Mouse (Mus musculus) CH12.LX (cell line): ENCODE results near the gene Trpv1. TPM values are rescaled to one million over a fixed set of nuclear protein-coding genes. Genes with fewer than 3 reads are reported as not detected.

Source experiments
- DNase-seq: peaks from one replicate; pipeline ENCODE4 v3.0.0-alpha.2; 2013; ENCODE audit errors: extremely low read depth
- H3K27ac ChIP-seq: 2 replicates; pipeline ENCODE4 v1.5.1; 2012; ENCODE audit warnings: low read depth, mild to moderate bottlenecking, control low read depth, moderate library complexity; ENCODE audit not compliant: insufficient read depth
- H3K27me3 ChIP-seq: replicated peaks from 2 replicates; pipeline ENCODE3; 2012; ENCODE audit warnings: inconsistent platforms
- H3K36me3 ChIP-seq, 2 experiments: replicated peaks in 1 of 2; 2 replicates each; pipeline versions ENCODE3 to v1.6.1; 2012; ENCODE audit warnings: inconsistent platforms in 1 of 2, low read length in 1 of 2, mild to moderate bottlenecking in 1 of 2, mixed read lengths in 1 of 2, moderate library complexity in 1 of 2; ENCODE audit not compliant: control insufficient read depth in 1 of 2, insufficient read depth in 1 of 2
- H3K4me1 ChIP-seq, 2 experiments: 2 replicates each; pipeline ENCODE4 v1.6.1; 2012; ENCODE audit warnings: inconsistent platforms in 1 of 2, moderate library complexity in 1 of 2; ENCODE audit not compliant: insufficient read depth in 2 of 2, control insufficient read depth in 1 of 2
- H3K4me2 ChIP-seq: 2 replicates; pipeline ENCODE4 v1.6.1; 2012; ENCODE audit warnings: low read depth, mild to moderate bottlenecking, control low read depth; ENCODE audit not compliant: poor library complexity, insufficient read depth, severe bottlenecking
- H3K4me3 ChIP-seq, 3 experiments: fragments of 150-350 bp in 1 of 3; sonication (generic) in 1 of 3; replicated peaks in 1 of 3; 2 replicates each; pipeline versions ENCODE3 to v1.5.1; 2011 to 2012; ENCODE audit warnings: low read depth in 2 of 3, low read length in 2 of 3, mild to moderate bottlenecking in 2 of 3, moderate library complexity in 2 of 3, control low read depth in 1 of 3, improper control_type of control experiment in 1 of 3, inconsistent platforms in 1 of 3, mixed read lengths in 1 of 3; ENCODE audit not compliant: poor library complexity in 1 of 3
- H3K79me2 ChIP-seq: replicated peaks from 2 replicates; pipeline ENCODE4 v1.6.1; 2012; ENCODE audit warnings: mild to moderate bottlenecking, moderate library complexity; ENCODE audit not compliant: control insufficient read depth, poor library complexity, insufficient read depth, severe bottlenecking; ENCODE audit errors: extremely low read depth
- H3K9ac ChIP-seq: 2 replicates; pipeline ENCODE4 v1.6.1; 2012; ENCODE audit warnings: low read depth, mild to moderate bottlenecking, control low read depth, moderate library complexity; ENCODE audit not compliant: insufficient read depth
- H3K9me3 ChIP-seq: replicated peaks from 2 replicates; pipeline ENCODE3; 2012; ENCODE audit warnings: low read length, inconsistent platforms, mixed read lengths
- BHLHE40 ChIP-seq: IDR thresholded peaks from 2 replicates; pipeline ENCODE4 v1.6.1; 2011; ENCODE audit warnings: mild to moderate bottlenecking, low read depth, low read length, improper control_type of control experiment
- CHD1 ChIP-seq: IDR thresholded peaks from 2 replicates; pipeline ENCODE4 v1.6.1; 2012; ENCODE audit warnings: low read depth, low read length, improper control_type of control experiment, inconsistent platforms
- CHD2 ChIP-seq: IDR thresholded peaks from 2 replicates; pipeline ENCODE4 v1.6.1; 2011; ENCODE audit warnings: low read length, improper control_type of control experiment
- EP300 ChIP-seq: IDR thresholded peaks from 2 replicates; pipeline ENCODE4 v1.6.1; 2011; ENCODE audit warnings: low read length, improper control_type of control experiment
- ETS1 ChIP-seq: conservative IDR thresholded peaks from 2 replicates; pipeline ENCODE4 v1.6.1; 2012; ENCODE audit warnings: low read depth, mild to moderate bottlenecking, inconsistent platforms, low read length, improper control_type of control experiment, moderate library complexity
- GABPA ChIP-seq: IDR thresholded peaks from 2 replicates; pipeline ENCODE4 v1.6.1; 2012; ENCODE audit warnings: low read depth, low read length, improper control_type of control experiment, inconsistent platforms; ENCODE audit not compliant: insufficient replicate concordance
- IRF4 ChIP-seq: IDR thresholded peaks from 2 replicates; pipeline ENCODE4 v1.6.1; 2014; ENCODE audit warnings: low read depth, mild to moderate bottlenecking, inconsistent platforms, low read length, improper control_type of control experiment
- JUN ChIP-seq: IDR thresholded peaks from 2 replicates; pipeline ENCODE4 v1.6.1; 2011; ENCODE audit warnings: low read depth, mild to moderate bottlenecking, low read length, improper control_type of control experiment, moderate library complexity; ENCODE audit not compliant: insufficient read depth
- JUND ChIP-seq: conservative IDR thresholded peaks from 2 replicates; pipeline ENCODE4 v1.6.1; 2011; ENCODE audit warnings: low read depth, low read length, improper control_type of control experiment
- MAFK ChIP-seq: IDR thresholded peaks from 2 replicates; pipeline ENCODE4 v1.6.1; 2011; ENCODE audit warnings: low read length, improper control_type of control experiment; ENCODE audit not compliant: insufficient replicate concordance
- MAX ChIP-seq: IDR thresholded peaks from 2 replicates; pipeline ENCODE4 v1.6.1; 2011; ENCODE audit warnings: low read length, improper control_type of control experiment
- MEF2A ChIP-seq: IDR thresholded peaks from 2 replicates; pipeline ENCODE4 v1.6.1; 2014; ENCODE audit warnings: low read depth, mild to moderate bottlenecking, inconsistent platforms, low read length, improper control_type of control experiment, borderline replicate concordance
- MXI1 ChIP-seq: IDR thresholded peaks from 2 replicates; pipeline ENCODE4 v1.6.1; 2011; ENCODE audit warnings: mild to moderate bottlenecking, low read depth, low read length, improper control_type of control experiment
- MYC ChIP-seq: IDR thresholded peaks from 2 replicates; pipeline ENCODE4 v1.6.1; 2011; ENCODE audit warnings: low read depth, mild to moderate bottlenecking, improper control_type of control experiment, low read length
- PAX5 ChIP-seq: IDR thresholded peaks from 2 replicates; pipeline ENCODE4 v1.6.1; 2012; ENCODE audit warnings: low read length, inconsistent platforms, mixed read lengths
- POLR2A ChIP-seq: IDR thresholded peaks from 2 replicates; pipeline ENCODE4 v1.6.1; 2011; ENCODE audit warnings: low read depth, mild to moderate bottlenecking, improper control_type of control experiment, low read length
- POLR2AphosphoS2 ChIP-seq: IDR thresholded peaks from 2 replicates; pipeline ENCODE4 v1.6.1; 2011; ENCODE audit warnings: low read depth, low read length, improper control_type of control experiment
- RAD21 ChIP-seq: IDR thresholded peaks from 2 replicates; pipeline ENCODE4 v1.6.1; 2011; ENCODE audit warnings: low read depth, mild to moderate bottlenecking, low read length, improper control_type of control experiment, moderate library complexity
- RCOR1 ChIP-seq: conservative IDR thresholded peaks from 2 replicates; pipeline ENCODE4 v1.6.1; 2012; ENCODE audit warnings: low read depth, mild to moderate bottlenecking, inconsistent platforms, low read length, improper control_type of control experiment
- SIN3A ChIP-seq: IDR thresholded peaks from 2 replicates; pipeline ENCODE4 v1.6.1; 2012; ENCODE audit warnings: low read length, improper control_type of control experiment, inconsistent platforms
- SMC3 ChIP-seq: IDR thresholded peaks from 2 replicates; pipeline ENCODE4 v1.6.1; 2011; ENCODE audit warnings: low read depth, low read length, improper control_type of control experiment
- UBTF ChIP-seq: IDR thresholded peaks from 2 replicates; pipeline ENCODE4 v1.6.1; 2012; ENCODE audit warnings: low read depth, mild to moderate bottlenecking, inconsistent platforms, low read length, improper control_type of control experiment, moderate library complexity
- USF1 ChIP-seq: IDR thresholded peaks from 2 replicates; pipeline ENCODE4 v1.6.1; 2014; ENCODE audit warnings: low read depth, mild to moderate bottlenecking, inconsistent platforms, low read length, improper control_type of control experiment
- USF2 ChIP-seq: conservative IDR thresholded peaks from 2 replicates; pipeline ENCODE4 v1.6.1; 2011; ENCODE audit warnings: low read depth, low read length, improper control_type of control experiment
- ZMIZ1 ChIP-seq: IDR thresholded peaks from 2 replicates; pipeline ENCODE4 v1.6.1; 2012; ENCODE audit warnings: low read depth, mild to moderate bottlenecking, inconsistent platforms, low read length, improper control_type of control experiment
- ZNF384 ChIP-seq: IDR thresholded peaks from 2 replicates; pipeline ENCODE4 v1.6.1; 2012; ENCODE audit warnings: low read depth, low read length, improper control_type of control experiment, inconsistent platforms
- dilution Hi-C: fragments of 300-500 bp; cut with MboI; formaldehyde crosslinking; loops from 2 replicates; pipeline ENCODE4 v1.14.3; 2020; ENCODE audit warnings: low sequenced_read_pairs; ENCODE audit not compliant: extremely low pct_unique_long_range_greater_than_20kb, extremely low pct_ligation_motif_present
- in situ Hi-C: fragments of 300-500 bp; cut with MboI; formaldehyde crosslinking; loops from 3 replicates; pipeline ENCODE4 v1.14.3; 2019; ENCODE audit warnings: low sequenced_read_pairs, low pct_ligation_motif_present, low pct_unique_long_range_greater_than_20kb, mixed read lengths
- polyA plus RNA-seq: library from polyadenylated mRNA; unstranded; fragments of >175 nt; gene quantifications from 2 replicates; pipeline ENCODE4 v1.2.1, GENCODE M21; 2012; ENCODE audit warnings: low read depth; ENCODE audit not compliant: insufficient read length
- total RNA-seq, 2 experiments: library from RNA; depleted of rRNA; stranded (reverse); fragments of 300-350 nt in 1 of 2; fragments of >200 nt in 1 of 2; gene quantifications; 2 replicates each; pipeline ENCODE4 v1.2.3; 2012 to 2014

Gene Trpv1
- total and polyA plus RNA-seq, 3 experiments: 0.08 to 0.13 TPM; not detected in 1

- TF ChIP-seq ETS1: peak; percentile 30; the same call in 1 of the 2 replicates
- no peak for TF ChIP-seq SIN3A
- no peak for TF ChIP-seq GABPA
- peak; percentile 66 for TF ChIP-seq RAD21
- TF ChIP-seq JUN: no peak
- no peak for TF ChIP-seq CHD2
- TF ChIP-seq SMC3: peak; percentile 39
- no peak for TF ChIP-seq ZNF384
- no peak for TF ChIP-seq EP300
- no peak for TF ChIP-seq POLR2A
- 0 out of 2 replicates have a peak, but pooled peaks have one; percentile 38 for TF ChIP-seq IRF4
- TF ChIP-seq BHLHE40: peak; percentile 33; the same call in 1 of the 2 replicates
- TF ChIP-seq, all 38 proteins: peak for 13
Measured at GRCm38 (mm10) chr11:73281528-73282027, 47.5 kb downstream of the Trpv1 start (continued).

DNA sequence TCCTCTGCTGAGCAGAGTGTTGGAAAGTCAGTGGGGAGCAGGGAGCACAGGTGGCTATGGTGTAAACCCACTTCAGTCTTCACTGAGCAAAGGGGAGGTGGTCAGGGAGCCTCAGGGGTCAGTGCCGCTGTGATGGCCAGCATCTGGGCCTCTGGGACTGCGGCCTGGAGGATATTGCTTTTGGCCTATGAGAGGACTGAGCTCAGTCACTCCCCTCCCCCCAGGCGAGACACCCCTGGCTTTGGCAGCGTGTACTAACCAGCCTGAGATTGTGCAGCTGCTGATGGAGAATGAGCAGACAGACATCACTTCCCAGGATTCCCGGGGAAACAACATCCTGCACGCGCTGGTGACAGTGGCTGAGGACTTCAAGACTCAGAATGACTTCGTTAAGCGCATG is 49.3 kb downstream of the Trpv1 start:
- H3K36me3 ChIP-seq: no peaks in the 10 kb centered on the region
- no peak overlapping the region for H3K4me2 ChIP-seq
- H3K79me2 ChIP-seq: no peaks in the 10 kb centered on the region
- dilution Hi-C loops (no loop called here), in situ Hi-C loops (loop anchor here (10.0 to 25.0 kb wide), 2 partner anchors 149 to 1079 kb away; partner anchors contain the start of genes Haspin, Olfr411 and Olfr412)
- no peak for DNase-seq
- peaks cover 91% of the 10 kb centered on the region for H3K27me3 ChIP-seq
- no peaks in the 10 kb centered on the region for H3K9me3 ChIP-seq
- H3K4me1 ChIP-seq: peaks cover 18 to 37% of the 10 kb centered on the region in 2 experiments
- no peak overlapping the region for H3K4me3 ChIP-seq
- H3K27ac ChIP-seq: no peak overlapping the region
- no peak overlapping the region for H3K9ac ChIP-seq
- TF ChIP-seq UBTF (no peak), MEF2A (no peak), BHLHE40 (no peak), RCOR1 (no peak), POLR2AphosphoS2 (no peak), MAX (no peak), EP300 (no peak), CHD1 (no peak), JUND (no peak), USF1 (no peak), ZMIZ1 (no peak), MXI1 (no peak), CHD2 (no peak), PAX5 (no peak), MAFK (no peak), USF2 (no peak), MYC (no peak)
- TF ChIP-seq, all 38 proteins: peak for 0
